Mouse (Mus musculus): Measurements from ENCODE around the gene Pacrg.

DNA sequence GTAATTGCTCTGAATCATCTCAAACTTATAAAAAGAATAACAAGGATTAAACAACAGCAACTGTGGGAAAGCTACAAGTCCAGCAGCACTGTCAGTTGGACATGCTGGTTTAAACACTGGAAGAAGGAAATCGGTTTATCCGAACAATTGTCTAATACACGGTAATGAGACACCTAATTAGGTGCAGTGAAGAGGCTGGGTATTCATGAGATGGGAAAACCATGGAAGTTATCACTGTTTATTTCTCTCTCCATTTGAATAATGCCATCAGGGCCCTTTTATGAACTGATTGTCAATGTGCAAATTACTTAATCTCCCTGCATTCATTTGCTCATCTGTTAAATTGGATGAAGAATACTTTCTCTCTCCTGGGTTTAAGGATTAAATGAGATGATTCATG lies 280.1 kb downstream of the Pacrg start:
- TF ChIP-seq CTCF (IDR thresholded peaks at IDR 0.05; ENCODE audit: low read depth, low read length) = no peak
- TF ChIP-seq TAL1 (conservative IDR thresholded peaks at IDR 0.05; ENCODE audit: low read depth, low read length) = no peak
- no peak for TF ChIP-seq GATA1 (IDR thresholded peaks at IDR 0.05; ENCODE audit: borderline replicate concordance, low read length)

Data from G1E (cell line).